Mouse (Mus musculus) MEL (cell line): Measurements from ENCODE around the gene Med13l.

Experiments used
- CTCF ChIP-seq, 3 experiments: IDR thresholded peaks in 2 of 3; conservative IDR thresholded peaks in 1 of 3; 2 replicates each; pipeline ENCODE4 v1.5.1; 2011 to 2012; ENCODE audit warnings: low read length in 3 of 3, low read depth in 2 of 3, mild to moderate bottlenecking in 2 of 3, improper control_type of control experiment in 1 of 3, inconsistent platforms in 1 of 3, mixed read lengths in 1 of 3, moderate library complexity in 1 of 3; ENCODE audit not compliant: control insufficient read depth in 1 of 3, insufficient read depth in 1 of 3, poor library complexity in 1 of 3, severe bottlenecking in 1 of 3
- ELF1 ChIP-seq: IDR thresholded peaks from 2 replicates; pipeline ENCODE4 v1.6.1; 2014; ENCODE audit warnings: low read depth, mild to moderate bottlenecking, inconsistent platforms, low read length, improper control_type of control experiment, moderate library complexity
- RAD21 ChIP-seq: IDR thresholded peaks from 2 replicates; pipeline ENCODE4 v1.6.1; 2011; ENCODE audit warnings: mild to moderate bottlenecking, low read depth, low read length, improper control_type of control experiment
- RCOR1 ChIP-seq: IDR thresholded peaks from 2 replicates; pipeline ENCODE4 v1.6.1; 2012; ENCODE audit warnings: low read depth, mild to moderate bottlenecking, inconsistent platforms, low read length, improper control_type of control experiment
- ZKSCAN1 ChIP-seq: IDR thresholded peaks from 2 replicates; pipeline ENCODE4 v1.6.1; 2012; ENCODE audit warnings: low read depth, mild to moderate bottlenecking, inconsistent platforms, low read length, improper control_type of control experiment, moderate library complexity
- ZMIZ1 ChIP-seq: IDR thresholded peaks from 2 replicates; pipeline ENCODE4 v1.6.1; 2012; ENCODE audit warnings: low read depth, mild to moderate bottlenecking, inconsistent platforms, low read length, improper control_type of control experiment, moderate library complexity

DNA sequence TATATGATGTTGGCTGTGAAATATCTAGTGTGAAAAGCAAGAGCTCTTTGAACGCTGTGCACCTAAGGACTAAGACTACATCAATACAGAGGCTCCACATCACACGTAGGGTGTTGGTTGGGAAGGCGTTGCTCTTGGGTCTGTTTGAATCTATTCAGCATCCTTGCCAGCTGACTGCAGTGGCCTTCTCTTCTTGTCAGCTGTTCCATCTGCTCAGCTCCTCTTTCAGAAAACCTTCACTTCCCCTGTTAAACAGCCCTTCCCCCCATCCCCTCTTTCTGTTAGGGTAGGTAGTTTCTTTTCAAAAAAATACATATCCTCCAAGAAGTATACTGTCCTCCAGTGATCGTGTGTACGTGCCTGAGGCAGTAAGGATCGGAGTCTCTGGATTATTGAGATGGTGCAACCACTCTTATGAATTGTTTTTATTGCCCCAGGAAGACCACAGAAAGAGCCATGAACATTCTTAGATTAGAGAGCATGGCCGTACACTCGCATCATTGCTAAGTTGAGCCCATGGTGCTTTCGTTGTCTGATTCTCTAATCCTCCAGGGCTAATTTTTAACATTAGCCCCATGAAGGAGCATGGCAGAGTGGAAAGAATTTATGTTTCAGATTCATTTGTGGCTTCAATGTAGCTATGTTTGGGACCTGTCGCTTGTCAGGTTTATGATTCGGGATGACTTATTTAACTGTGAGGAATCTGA is 28.9 kb downstream of the Med13l start:
- TF ChIP-seq CTCF (IDR thresholded peaks at IDR 0.05 in 2 of 3, conservative IDR thresholded peaks at IDR 0.05 in 1 of 3; ENCODE audit: control insufficient read depth in 1 of 3, insufficient read depth in 1 of 3, low read depth in 2 of 3, low read length in 3 of 3, poor library complexity in 1 of 3, severe bottlenecking in 1 of 3) (no peak), RCOR1 (no peak), ELF1 (no peak), ZMIZ1 (no peak), ZKSCAN1 (no peak), RAD21 (no peak)
